Mouse (Mus musculus) midbrain, embryonic 16.5 days (tissue): ENCODE results near the gene Ppan. TPM values are rescaled to one million over a fixed set of nuclear protein-coding genes. Genes with fewer than 3 reads are reported as not detected.

Experiments used
- ATAC-seq: fragments of 200-750 bp; cut with Nextera tagmentation; 2 replicates; pipeline ENCODE4 v1.8.0; 2017; ENCODE audit warnings: moderate TSS enrichment
- H3K27ac ChIP-seq: fragments of 300-500 bp; sonication (generic); 2 replicates; pipeline ENCODE4 v1.5.1; 2014; ENCODE audit warnings: mild to moderate bottlenecking, low read length, mixed read lengths
- H3K27me3 ChIP-seq: fragments of 300-500 bp; sonication (generic); 2 replicates; pipeline ENCODE4 v1.6.1; 2014; ENCODE audit warnings: low read depth, low read length, mixed read lengths; ENCODE audit not compliant: control insufficient read depth, insufficient read depth
- H3K36me3 ChIP-seq: fragments of 300-500 bp; sonication (generic); 2 replicates; pipeline ENCODE4 v1.6.1; 2014; ENCODE audit warnings: mild to moderate bottlenecking, low read length, moderate library complexity, mixed read lengths; ENCODE audit not compliant: control insufficient read depth, insufficient read depth
- H3K4me1 ChIP-seq: fragments of 300-500 bp; sonication (generic); 2 replicates; pipeline ENCODE4 v1.6.1; 2014; ENCODE audit warnings: mild to moderate bottlenecking, low read length, mixed read lengths; ENCODE audit not compliant: control insufficient read depth, insufficient read depth
- H3K4me2 ChIP-seq: fragments of 300-500 bp; sonication (generic); 2 replicates; pipeline ENCODE4 v1.6.1; 2014; ENCODE audit warnings: mild to moderate bottlenecking, low read length, mixed read lengths
- H3K4me3 ChIP-seq: fragments of 300-500 bp; sonication (generic); 2 replicates; pipeline ENCODE4 v1.5.1; 2014; ENCODE audit warnings: low read depth, mild to moderate bottlenecking, low read length, moderate library complexity, mixed read lengths
- H3K9ac ChIP-seq: fragments of 300-500 bp; sonication (generic); 2 replicates; pipeline ENCODE4 v1.6.1; 2014; ENCODE audit warnings: low read depth, low read length, mixed read lengths
- H3K9me3 ChIP-seq: fragments of 300-500 bp; sonication (generic); replicated peaks from 2 replicates; pipeline ENCODE4 v1.6.1; 2014; ENCODE audit warnings: mild to moderate bottlenecking, low read length, mixed read lengths; ENCODE audit not compliant: control insufficient read depth, poor library complexity, severe bottlenecking
- WGBS: fragments of 180-500 bp; shearing (Covaris S2); extraction: QIAGEN DNeasy Blood & Tissue Kit; methylation state at CpG from one replicate; pipeline ENCODE4 v1.1.7; 2014; 5-methylcytosine and 5-hydroxymethylcytosine counted together
- polyA plus RNA-seq: library from polyadenylated mRNA; unstranded; fragments of >200 nt; fragmentation: Nextera tagmentation; extraction: Ambion mirVana; gene quantifications from 2 replicates; pipeline ENCODE4 v1.2.1, GENCODE M21; 2015

Ppan gene
- polyA plus RNA-seq, 1 experiment from 2014 or later, result 51.1 TPM

DNA sequence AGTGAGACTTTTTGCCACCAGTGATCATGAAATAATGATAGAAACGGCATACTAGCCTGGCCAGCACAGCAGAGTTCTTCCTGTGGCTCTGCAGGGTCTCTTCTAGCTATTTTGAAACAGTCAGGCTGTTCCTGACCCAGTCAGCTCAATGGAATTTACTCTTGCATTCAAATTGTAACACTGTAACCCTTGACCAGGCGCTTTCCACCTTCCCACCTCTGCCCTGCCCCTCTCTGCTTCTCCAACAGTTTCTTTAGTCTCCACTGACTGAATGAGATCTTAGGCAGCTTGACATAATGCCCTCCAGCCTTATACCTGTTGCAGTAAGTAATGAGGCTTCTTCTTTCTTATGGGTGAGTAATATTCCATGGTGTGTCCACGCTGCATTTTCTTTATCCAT lies 21.1 kb upstream of the Ppan start:
- H3K27me3 ChIP-seq, result peaks cover 32% of the 10 kb centered on the region
- ATAC-seq, result no peak
- H3K9ac ChIP-seq, result no peak overlapping the region
- no peak overlapping the region for H3K27ac ChIP-seq
- H3K4me1 ChIP-seq, result no peaks in the 10 kb centered on the region
- no peak overlapping the region for H3K4me2 ChIP-seq
- no peaks in the 10 kb centered on the region for H3K36me3 ChIP-seq
- 61% methylated on average over 3 of the region's 3 CpGs for WGBS
- H3K9me3 ChIP-seq, result no peaks in the 10 kb centered on the region
- H3K4me3 ChIP-seq, result no peak overlapping the region

DNA sequence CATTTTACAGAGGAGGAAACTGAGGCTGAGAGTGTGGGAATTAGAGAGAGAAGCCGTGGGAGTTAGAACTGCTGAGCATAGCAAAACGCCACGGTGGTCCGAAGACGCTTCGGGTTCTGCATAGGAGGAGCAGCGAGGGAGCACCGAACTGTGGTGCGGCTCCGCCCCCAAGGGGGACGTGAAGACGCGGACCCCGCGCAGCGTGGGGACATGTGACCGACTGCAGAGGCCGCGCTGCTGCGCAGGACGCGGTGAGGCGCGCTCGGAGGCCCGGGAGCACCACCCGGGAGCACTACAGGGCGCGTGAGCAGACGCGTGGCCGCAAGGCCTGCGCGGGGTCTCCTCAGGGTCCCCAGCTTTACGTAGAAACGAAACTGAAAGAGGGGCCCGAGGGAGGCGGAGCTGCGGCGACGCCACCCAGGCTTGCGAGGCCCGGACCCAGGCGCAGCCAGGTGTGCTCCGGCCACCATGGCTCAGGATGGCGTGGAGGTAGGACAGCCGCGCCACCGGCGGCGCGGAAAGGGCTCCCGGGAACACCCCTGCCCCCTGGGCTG lies 19.4 kb upstream of the Ppan start, which contains the start of gene A230050P20Rik:
Gene A230050P20Rik (plus strand): TSS at position 195 of the 554 bp plus-strand sequence.
- Histone ChIP-seq H3K9ac (peak within 1 kb of the TSS; percentile 55), H3K27me3 (peaks cover 32% of the 10 kb centered on the region)

DNA sequence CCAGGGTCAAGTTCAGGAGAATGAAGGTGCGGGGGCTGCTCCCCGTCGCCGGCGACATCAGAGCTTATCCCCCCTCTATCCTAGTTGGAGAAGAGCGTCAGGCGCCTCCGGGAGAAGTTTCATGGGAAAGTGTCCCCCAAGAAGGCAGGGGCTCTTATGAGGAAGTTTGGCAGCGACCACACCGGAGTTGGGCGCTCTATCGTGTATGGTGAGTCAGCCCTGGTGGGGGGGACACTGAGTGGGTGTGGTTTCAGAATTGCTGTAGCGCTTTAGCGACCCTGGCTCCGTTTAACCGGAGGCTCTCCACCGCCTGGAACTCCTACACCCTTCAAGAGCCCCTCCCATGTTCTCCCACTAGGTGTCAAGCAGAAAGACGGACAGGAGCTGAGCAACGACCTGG lies 18.7 kb upstream of the Ppan start:
- peaks cover 3% of the 10 kb centered on the region; the same call in 1 of the 2 replicates for H3K36me3 ChIP-seq
- H3K9me3 ChIP-seq, result no peaks in the 10 kb centered on the region
- no peak overlapping the region for H3K27ac ChIP-seq
- H3K9ac ChIP-seq, result no peak overlapping the region
- peak overlapping the region; percentile 51 for H3K4me2 ChIP-seq
- H3K4me1 ChIP-seq, result no peaks in the 10 kb centered on the region
- H3K4me3 ChIP-seq, result peak overlapping the region; percentile 35
- no peak for ATAC-seq
- peaks cover 32% of the 10 kb centered on the region for H3K27me3 ChIP-seq
- 10% methylated on average over 19 of the region's 19 CpGs for WGBS

More for the DNA sequence above, 19.4 kb upstream of the Ppan start, which contains the start of gene A230050P20Rik:
- ATAC-seq, result 0 out of 2 replicates have a peak, but pooled peaks have one; percentile 47
- no peaks in the 10 kb centered on the region for H3K4me1 ChIP-seq
- H3K9me3 ChIP-seq, result no peaks in the 10 kb centered on the region
- no peak within 1 kb of the TSS for H3K27ac ChIP-seq
- 12% methylated on average over 47 of the region's 53 CpGs for WGBS
- H3K36me3 ChIP-seq, result peaks cover 3% of the 10 kb centered on the region; the same call in 1 of the 2 replicates
- H3K4me3 ChIP-seq, result peak within 1 kb of the TSS; percentile 35
- peak within 1 kb of the TSS; percentile 51 for H3K4me2 ChIP-seq

GRCm38 (mm10) chr9:20870211-20871173 lies 17.5 kb upstream of the Ppan start:
- no peaks in the 10 kb centered on the region for H3K4me1 ChIP-seq
- ATAC-seq, result no peak
- 72% methylated on average over 12 of the region's 12 CpGs for WGBS
- H3K27ac ChIP-seq, result no peak overlapping the region
- no peak overlapping the region for H3K9ac ChIP-seq
- no peaks in the 10 kb centered on the region for H3K9me3 ChIP-seq
- peaks cover 3% of the 10 kb centered on the region; the same call in 1 of the 2 replicates for H3K36me3 ChIP-seq
- H3K27me3 ChIP-seq, result peaks cover 32% of the 10 kb centered on the region
- H3K4me3 ChIP-seq, result no peak overlapping the region
- H3K4me2 ChIP-seq, result no peak overlapping the region

GRCm38 (mm10) chr9:20872991-20873390 lies 15.0 kb upstream of the Ppan start:
- peaks cover 5% of the 10 kb centered on the region for H3K4me1 ChIP-seq
- peaks cover 24% of the 10 kb centered on the region for H3K27me3 ChIP-seq
- no peak overlapping the region for H3K4me2 ChIP-seq
- ATAC-seq, result no peak
- 91% methylated on average over 10 of the region's 10 CpGs for WGBS
- no peaks in the 10 kb centered on the region for H3K9me3 ChIP-seq
- no peak overlapping the region for H3K9ac ChIP-seq
- H3K4me3 ChIP-seq, result no peak overlapping the region
- peaks cover 3% of the 10 kb centered on the region; the same call in 1 of the 2 replicates for H3K36me3 ChIP-seq
- no peak overlapping the region for H3K27ac ChIP-seq

DNA sequence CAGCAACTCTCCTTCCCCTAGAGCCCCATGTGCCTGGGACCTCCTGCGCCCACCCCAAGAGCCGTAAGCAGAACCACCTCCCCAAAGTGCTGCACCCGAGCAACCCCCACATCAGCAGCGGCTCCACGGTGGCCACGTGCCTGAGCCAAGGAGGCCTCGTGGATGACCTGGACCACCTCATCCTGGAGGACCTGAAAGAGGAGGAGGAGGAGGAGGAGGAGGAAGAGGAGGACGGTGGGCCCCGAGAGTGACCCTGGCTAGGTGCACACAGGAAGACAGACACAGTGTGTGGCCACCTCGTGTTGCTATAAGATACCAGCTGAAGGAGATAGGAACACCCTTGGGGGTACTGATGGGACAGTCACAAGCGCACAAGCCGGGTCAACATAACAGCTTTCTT lies 14.5 kb upstream of the Ppan start:
- no peak overlapping the region for H3K4me2 ChIP-seq
- no peak overlapping the region for H3K9ac ChIP-seq
- ATAC-seq, result no peak
- no peak overlapping the region for H3K27ac ChIP-seq
- peaks cover 20% of the 10 kb centered on the region for H3K27me3 ChIP-seq
- H3K4me1 ChIP-seq, result peaks cover 5% of the 10 kb centered on the region
- peaks cover 3% of the 10 kb centered on the region; the same call in 1 of the 2 replicates for H3K36me3 ChIP-seq
- H3K4me3 ChIP-seq, result no peak overlapping the region
- WGBS, result 90% methylated on average over 12 of the region's 12 CpGs
- H3K9me3 ChIP-seq, result no peaks in the 10 kb centered on the region

DNA sequence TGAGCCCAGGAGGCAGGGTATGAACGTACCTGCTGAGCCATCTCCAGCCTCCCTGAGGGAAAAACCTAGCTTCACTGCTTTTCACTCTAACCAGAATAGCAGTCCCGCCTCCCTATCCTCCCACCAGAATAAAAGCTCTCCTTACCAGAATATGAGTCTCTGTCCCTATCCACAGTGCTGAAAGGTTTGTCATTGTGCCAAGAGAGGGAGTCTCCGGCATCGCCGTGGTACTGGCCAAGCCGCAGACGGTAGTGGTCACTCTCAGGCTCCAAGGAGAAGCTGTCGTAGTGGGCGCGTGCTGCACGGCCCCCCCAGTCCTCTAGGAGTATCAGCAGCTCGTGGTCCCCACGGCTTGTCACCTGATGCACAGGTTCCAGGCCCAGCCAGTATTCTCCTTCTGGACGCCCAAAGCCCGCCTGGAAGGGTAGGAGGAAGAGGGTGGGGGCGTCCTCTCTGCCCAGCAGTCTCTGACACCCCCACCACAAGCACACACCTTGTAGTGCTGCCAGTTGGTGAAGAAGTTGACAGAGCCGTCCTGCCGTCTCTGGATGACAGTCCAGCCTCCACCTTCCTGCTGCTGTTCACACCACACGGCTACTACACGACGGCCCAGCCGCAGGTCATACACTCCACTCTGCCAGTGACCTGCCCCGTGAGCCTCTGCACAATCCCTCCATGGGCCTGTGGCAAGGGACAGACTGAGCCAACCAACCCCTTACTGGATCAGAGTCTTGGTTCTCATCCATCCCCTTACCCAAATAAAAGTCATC lies 12.8 kb upstream of the Ppan start:
- H3K36me3 ChIP-seq, result peaks cover 3% of the 10 kb centered on the region; the same call in 1 of the 2 replicates
- ATAC-seq, result no peak
- no peak overlapping the region for H3K4me2 ChIP-seq
- H3K27ac ChIP-seq, result no peak overlapping the region
- H3K9me3 ChIP-seq, result no peaks in the 10 kb centered on the region
- H3K9ac ChIP-seq, result no peak overlapping the region
- H3K27me3 ChIP-seq, result peaks cover 4% of the 10 kb centered on the region
- H3K4me3 ChIP-seq, result no peak overlapping the region
- peaks cover 5% of the 10 kb centered on the region for H3K4me1 ChIP-seq
- 65% methylated on average over 23 of the region's 23 CpGs for WGBS

DNA sequence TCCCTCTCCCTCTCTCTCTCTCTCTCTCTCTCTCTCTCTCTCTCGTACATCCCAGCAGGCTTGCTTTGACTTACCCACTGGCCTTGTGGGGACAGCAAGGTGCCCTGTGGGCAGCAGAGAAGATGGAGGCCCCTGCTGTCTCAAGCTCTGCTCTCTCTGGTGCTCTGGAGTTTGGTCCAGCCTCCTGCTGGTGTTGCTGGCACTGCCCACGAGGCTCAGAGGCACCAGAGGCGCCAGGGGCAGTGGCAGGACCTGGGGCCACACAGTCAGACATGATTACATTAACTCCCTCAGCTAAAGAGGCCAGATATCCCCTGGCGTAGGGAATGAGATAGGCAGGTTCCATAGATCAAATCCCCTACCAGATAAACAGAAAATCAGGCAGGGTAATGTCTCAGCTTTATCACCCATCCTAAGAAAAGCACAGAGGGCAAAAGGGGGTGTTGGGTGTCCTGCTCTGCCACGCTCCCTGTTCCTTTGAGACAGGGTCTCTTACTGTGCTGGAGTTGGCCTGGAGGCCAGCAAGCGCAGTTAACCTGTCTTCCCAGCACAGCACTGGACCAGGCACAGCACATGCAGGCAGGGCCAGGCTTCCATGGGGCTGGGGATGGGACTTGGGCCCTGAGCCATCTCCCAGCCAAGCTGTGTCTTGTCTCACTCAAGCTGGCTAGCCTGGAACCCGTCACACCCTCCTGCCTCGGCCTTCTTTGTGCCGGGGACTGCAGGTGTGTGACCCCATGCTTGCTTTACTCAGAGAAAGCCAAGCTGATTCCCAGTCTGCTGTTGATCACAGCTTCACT lies 11.5 kb upstream of the Ppan start:
- Histone ChIP-seq H3K4me1 (peaks cover 5% of the 10 kb centered on the region), H3K36me3 (peaks cover 3% of the 10 kb centered on the region; the same call in 1 of the 2 replicates), H3K9me3 (no peaks in the 10 kb centered on the region), H3K4me3 (no peak overlapping the region), H3K9ac (0 out of 2 replicates have a peak overlapping the region, but pooled peaks have one; percentile 15), H3K27me3 (no peaks in the 10 kb centered on the region), H3K27ac (no peak overlapping the region), H3K4me2 (no peak overlapping the region)
- WGBS, result 73% methylated on average over 8 of the region's 9 CpGs
- ATAC-seq, result no peak
